Mouse (Mus musculus) hindbrain, postnatal 0 days (tissue): Measurements from ENCODE around the gene Itgal. TPM values are rescaled to one million over a fixed set of nuclear protein-coding genes. Genes with fewer than 3 reads are reported as not detected.

ENCODE experiments used
- ATAC-seq: fragments of 200-750 bp; cut with Nextera tagmentation; 2 replicates; pipeline ENCODE4 v1.8.0; 2017; ENCODE audit warnings: mild to moderate bottlenecking, moderate TSS enrichment, moderate library complexity
- DNase-seq: peaks from one replicate; pipeline ENCODE4 v3.0.0-alpha.2; 2015; ENCODE audit warnings: low spot score
- H3K27ac ChIP-seq: fragments of 300-500 bp; sonication (generic); 2 replicates; pipeline ENCODE4 v1.5.1; 2014; ENCODE audit warnings: mild to moderate bottlenecking
- H3K27me3 ChIP-seq: fragments of 300-500 bp; sonication (generic); 2 replicates; pipeline ENCODE4 v1.6.1; 2014; ENCODE audit warnings: low read length, mixed read lengths; ENCODE audit not compliant: insufficient read depth
- H3K36me3 ChIP-seq: fragments of 300-500 bp; sonication (generic); 2 replicates; pipeline ENCODE4 v1.6.1; 2014; ENCODE audit warnings: low read length, mixed read lengths; ENCODE audit not compliant: insufficient read depth
- H3K4me1 ChIP-seq: fragments of 300-500 bp; sonication (generic); 2 replicates; pipeline ENCODE4 v1.6.1; 2014; ENCODE audit warnings: antibody characterized with exemption, low read length, mixed read lengths; ENCODE audit not compliant: insufficient read depth
- H3K4me2 ChIP-seq: fragments of 300-500 bp; sonication (generic); 2 replicates; pipeline ENCODE4 v1.6.1; 2014; ENCODE audit warnings: low read depth, mild to moderate bottlenecking, low read length, moderate library complexity, mixed read lengths
- H3K4me3 ChIP-seq: fragments of 300-500 bp; sonication (generic); 2 replicates; pipeline ENCODE4 v1.5.1; 2014; ENCODE audit warnings: low read length
- H3K9ac ChIP-seq: fragments of 300-500 bp; sonication (generic); replicated peaks from 2 replicates; pipeline ENCODE4 v1.6.1; 2014; ENCODE audit warnings: mild to moderate bottlenecking, low read length, moderate library complexity, mixed read lengths
- H3K9me3 ChIP-seq: fragments of 300-500 bp; sonication (generic); 2 replicates; pipeline ENCODE4 v1.6.1; 2016; ENCODE audit warnings: low read length, mixed read lengths
- CTCF ChIP-seq: IDR thresholded peaks from 2 replicates; pipeline ENCODE4 v1.5.1; 2016; ENCODE audit warnings: antibody characterized with exemption, control low read depth, low read depth
- WGBS: fragments of 180-500 bp; shearing (Covaris S2); extraction: QIAGEN DNeasy Blood & Tissue Kit; methylation state at CpG from one replicate; pipeline ENCODE4 v1.1.7; 2014; 5-methylcytosine and 5-hydroxymethylcytosine counted together
- polyA plus RNA-seq: library from polyadenylated mRNA; unstranded; fragments of >200 nt; fragmentation: Nextera tagmentation; extraction: Ambion mirVana; gene quantifications from 2 replicates; pipeline ENCODE4 v1.2.1, GENCODE M21; 2015
- total RNA-seq: library from RNA; depleted of rRNA; stranded (reverse); fragments of >200 nt; gene quantifications from 2 replicates; pipeline ENCODE4 v1.2.3, GENCODE M21; 2014

Itgal gene
- total and polyA plus RNA-seq, 2 experiments from 2014 or later: 0.26 TPM; not detected in 1

DNA sequence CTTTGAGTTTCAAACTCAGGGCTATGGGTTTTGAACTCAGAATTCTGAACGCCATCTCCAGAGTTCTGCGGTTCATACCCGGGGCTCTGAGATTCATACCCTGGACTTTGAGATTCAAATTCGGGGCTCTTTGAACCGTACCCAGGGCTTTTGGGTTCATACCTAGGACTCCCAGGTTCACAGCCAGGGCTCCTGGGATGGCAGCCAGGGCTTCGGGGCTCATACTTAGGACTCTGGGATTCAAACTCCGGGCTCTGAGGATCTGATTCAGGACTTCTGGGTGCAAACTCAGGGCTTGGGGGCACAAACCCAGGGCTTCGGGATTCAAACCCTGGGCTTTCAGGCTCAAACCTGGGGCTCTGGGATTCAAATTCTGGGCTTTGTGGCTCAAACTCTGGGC, 48.3 kb downstream of the Itgal start:
- TF ChIP-seq CTCF: no peak
- ATAC-seq (no peak), DNase-seq (no peak)
- peak overlapping the region; percentile 98 for H3K9ac ChIP-seq
- no peaks in the 10 kb centered on the region for H3K4me1 ChIP-seq
- H3K27me3 ChIP-seq: no peaks in the 10 kb centered on the region
- peaks cover 17% of the 10 kb centered on the region; the same call in 1 of the 2 replicates for H3K36me3 ChIP-seq
- H3K27ac ChIP-seq: peak overlapping the region; percentile 98; the same call in 1 of the 2 replicates
- H3K4me2 ChIP-seq: peak overlapping the region; percentile 91
- no peaks in the 10 kb centered on the region for H3K9me3 ChIP-seq
- WGBS: 88% methylated on average over 8 of the region's 8 CpGs
- H3K4me3 ChIP-seq: peak overlapping the region; percentile 91

DNA sequence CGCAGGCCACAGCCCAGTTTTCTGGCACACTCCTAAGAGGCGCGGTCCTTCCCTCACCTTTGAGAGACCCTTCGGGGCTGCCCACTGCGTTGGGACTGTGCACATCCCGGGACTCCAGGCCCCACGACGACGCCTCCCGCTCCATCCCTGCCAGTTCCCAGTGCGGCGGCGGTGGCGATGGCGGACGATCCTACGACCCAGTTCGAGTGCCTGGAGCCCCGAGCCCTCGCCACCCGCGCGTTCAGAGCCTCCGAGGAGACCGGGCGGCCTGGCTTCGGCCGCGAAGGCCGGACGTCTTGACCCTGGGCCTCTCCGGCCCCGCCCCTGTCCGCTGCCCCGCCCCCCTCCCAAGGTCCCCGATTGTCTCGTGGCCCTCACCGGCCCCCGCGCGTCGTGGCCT, 49.0 kb downstream of the Itgal start:
- DNase-seq: no peak
- no peak for TF ChIP-seq CTCF

DNA sequence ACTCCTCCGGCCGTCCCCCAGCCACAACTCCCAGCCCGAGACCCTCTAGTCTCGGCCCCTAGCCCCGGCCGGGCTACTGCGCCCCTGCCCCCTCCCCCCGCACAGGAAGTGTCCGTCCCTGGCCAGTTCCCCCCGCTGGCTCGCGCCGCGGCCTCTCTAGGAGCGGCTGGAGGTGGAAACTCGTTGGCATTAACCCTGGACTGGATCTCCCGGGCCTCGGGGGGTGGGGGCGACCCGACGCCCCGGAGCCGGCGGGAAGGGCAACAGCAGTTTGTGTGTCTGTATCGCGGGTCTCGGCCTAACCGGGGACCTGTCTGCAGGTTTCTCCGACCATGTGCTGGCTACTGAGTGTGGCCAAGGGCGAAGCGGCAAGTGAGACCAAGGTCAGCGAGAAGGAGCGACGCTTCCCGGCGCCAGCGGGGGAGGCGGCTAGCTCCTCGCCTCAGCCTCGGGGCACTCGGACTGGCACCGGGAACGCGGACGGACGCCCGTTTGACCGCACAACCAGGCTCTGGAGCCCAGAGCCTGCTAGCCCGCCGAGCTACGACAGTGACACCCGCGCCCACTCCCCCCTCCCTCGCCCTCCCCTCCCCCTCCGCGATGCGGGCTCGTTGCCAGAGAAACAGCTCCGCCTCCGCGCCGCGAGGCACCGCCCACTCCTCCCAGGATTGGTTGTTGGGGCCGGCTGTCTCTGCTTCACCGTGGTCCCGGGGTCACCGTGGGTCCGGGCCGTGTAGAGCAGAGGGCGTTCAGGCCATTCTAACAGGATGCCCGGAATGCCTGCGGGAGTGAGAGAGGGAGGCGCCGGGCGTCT, 49.7 kb downstream of the Itgal start, which contains the start of gene Zfp768:
Zfp768 (minus strand) TSS at position 78 of the 814 bp plus-strand sequence.
- Histone ChIP-seq H3K27ac (peak within 1 kb of the TSS; percentile 98), H3K4me1 (no peaks in the 10 kb centered on the region), H3K4me3 (peak within 1 kb of the TSS; percentile 91), H3K4me2 (peak within 1 kb of the TSS; percentile 91), H3K9me3 (no peaks in the 10 kb centered on the region), H3K36me3 (peaks cover 17% of the 10 kb centered on the region; the same call in 1 of the 2 replicates), H3K27me3 (no peaks in the 10 kb centered on the region), H3K9ac (peak within 1 kb of the TSS; percentile 98)
- ATAC-seq: peak; percentile 94
- WGBS: under 1% methylated on average over 74 of the region's 76 CpGs
- peak; percentile 95 for DNase-seq
- no peak for TF ChIP-seq CTCF

More for the DNA sequence above, 49.0 kb downstream of the Itgal start:
- Histone ChIP-seq H3K36me3 (peaks cover 17% of the 10 kb centered on the region; the same call in 1 of the 2 replicates), H3K4me1 (no peaks in the 10 kb centered on the region), H3K4me2 (peak overlapping the region; percentile 91), H3K9me3 (no peaks in the 10 kb centered on the region), H3K27ac (peak overlapping the region; percentile 98), H3K4me3 (peak overlapping the region; percentile 91), H3K9ac (peak overlapping the region; percentile 98), H3K27me3 (no peaks in the 10 kb centered on the region)
- whole genome bisulfite sequencing: under 1% methylated on average over 40 of the region's 42 CpGs
- peak; percentile 65 for ATAC-seq

DNA sequence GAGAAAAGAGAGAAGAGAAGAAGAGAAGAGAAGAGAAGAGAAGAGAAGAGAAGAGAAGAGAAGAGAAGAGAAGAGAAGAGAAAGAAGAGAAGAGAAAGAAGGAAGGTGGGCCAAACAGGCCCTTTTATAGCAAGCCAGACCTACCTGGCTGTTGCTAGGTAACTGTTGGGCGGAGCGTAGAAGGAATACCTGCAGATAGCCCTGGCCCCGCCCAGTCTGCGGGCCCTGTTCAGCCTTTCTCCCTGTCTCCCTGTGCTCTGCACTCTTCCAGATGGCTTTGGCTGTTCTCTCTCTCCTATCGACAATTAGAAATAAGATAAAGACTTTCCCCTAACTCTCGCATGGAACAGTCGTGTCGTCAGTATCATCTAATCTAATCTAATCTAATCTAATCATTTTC, 50.6 kb downstream of the Itgal start:
- H3K27ac ChIP-seq: no peak overlapping the region

DNA sequence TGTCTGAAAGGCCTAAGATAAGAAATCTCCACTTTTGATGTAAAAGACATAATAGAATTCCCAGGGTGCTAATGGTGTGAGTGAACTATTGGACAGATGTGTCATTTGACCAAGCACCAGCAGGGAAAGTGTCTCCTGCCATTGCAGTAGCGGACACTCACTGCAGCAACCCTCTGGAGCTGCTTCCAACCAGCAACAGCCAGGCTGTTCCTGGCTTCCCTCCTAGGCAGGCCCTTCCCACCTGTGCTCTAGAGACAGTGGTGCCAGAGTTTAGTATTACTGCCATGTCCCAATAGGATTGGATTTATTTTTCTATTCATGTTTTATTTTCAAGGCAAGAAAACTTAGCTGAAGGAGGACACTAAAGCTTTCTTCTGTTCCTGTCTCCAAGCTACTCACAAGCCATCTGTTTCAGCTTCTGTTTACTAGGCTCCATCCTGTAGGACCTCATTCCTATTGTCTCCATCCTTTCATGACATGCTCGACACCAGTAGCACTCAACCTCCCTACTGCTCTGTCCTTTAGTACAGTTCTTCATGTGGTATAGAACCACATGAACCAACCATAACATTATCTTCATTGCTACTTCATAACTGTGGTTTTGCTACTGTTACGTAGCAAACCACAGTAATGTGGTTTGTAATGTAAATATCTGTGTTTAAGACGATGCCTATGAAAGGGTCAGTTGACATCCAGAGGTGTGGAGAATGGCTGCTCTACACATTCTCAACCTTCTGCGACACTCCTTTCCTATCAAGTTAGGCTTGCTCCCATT, 55.4 kb downstream of the Itgal start:
- DNase-seq (no peak), ATAC-seq (no peak)
- Histone ChIP-seq H3K4me2 (no peak overlapping the region), H3K36me3 (no peaks in the 10 kb centered on the region), H3K9ac (no peak overlapping the region), H3K4me1 (no peaks in the 10 kb centered on the region), H3K4me3 (no peak overlapping the region), H3K27ac (no peak overlapping the region), H3K27me3 (no peaks in the 10 kb centered on the region), H3K9me3 (no peaks in the 10 kb centered on the region)
- 84% methylated on average over 5 of the region's 5 CpGs for WGBS
- no peak for TF ChIP-seq CTCF

More for the DNA sequence above, 50.6 kb downstream of the Itgal start:
- no peak for DNase-seq
- Histone ChIP-seq H3K9ac (no peak overlapping the region; the same call in 1 of the 2 replicates), H3K9me3 (no peaks in the 10 kb centered on the region), H3K27me3 (no peaks in the 10 kb centered on the region), H3K36me3 (peaks cover 17% of the 10 kb centered on the region; the same call in 1 of the 2 replicates), H3K4me2 (peak overlapping the region; percentile 91), H3K4me1 (no peaks in the 10 kb centered on the region), H3K4me3 (peak overlapping the region; percentile 91; the same call in 1 of the 2 replicates)
- TF ChIP-seq CTCF: no peak
- no peak for ATAC-seq
- 21% methylated on average over 8 of the region's 8 CpGs for WGBS

DNA sequence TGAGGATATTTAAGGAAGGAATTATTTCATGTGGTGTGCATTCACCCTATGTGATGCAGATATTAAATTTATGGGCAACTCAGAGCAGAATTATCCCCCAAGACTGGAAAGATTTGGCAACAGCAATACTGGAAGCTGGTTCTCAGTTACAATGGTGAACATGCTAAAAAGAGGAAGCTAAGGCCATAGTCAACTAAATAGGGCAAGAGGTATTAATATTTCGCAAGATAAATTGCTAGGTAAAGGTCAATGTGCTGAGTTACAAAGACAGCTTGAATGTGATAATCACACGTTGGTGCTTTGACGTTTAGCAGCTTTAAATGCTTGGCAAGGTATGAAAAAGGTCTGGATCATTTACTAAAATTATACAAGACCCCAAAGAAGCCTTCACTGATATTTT, 59.7 kb downstream of the Itgal start:
- Histone ChIP-seq H3K9ac (no peak overlapping the region), H3K9me3 (no peaks in the 10 kb centered on the region), H3K36me3 (no peaks in the 10 kb centered on the region), H3K27ac (no peak overlapping the region), H3K27me3 (no peaks in the 10 kb centered on the region), H3K4me3 (no peak overlapping the region), H3K4me2 (no peak overlapping the region), H3K4me1 (no peaks in the 10 kb centered on the region)
- 70% methylated on average over 3 of the region's 3 CpGs for WGBS
- ATAC-seq: no peak
- TF ChIP-seq CTCF: no peak
- no peak for DNase-seq
